Mouse (Mus musculus) common myeloid progenitor, adult 5-6 weeks (primary cell): ENCODE results near the gene Tcl1. TPM values are rescaled to one million over a fixed set of nuclear protein-coding genes. Genes with fewer than 3 reads are reported as not detected.
"Not testable (repeated sequence)": the region's sequence is repeated elsewhere in the genome, so short reads cannot be mapped to it uniquely, and the experiment has no call there.

Experiments used
- ATAC-seq: replicated peaks from 2 replicates; pipeline ENCODE4 v1.8.0; 2016; ENCODE audit warnings: low read depth, mild to moderate bottlenecking, moderate TSS enrichment, inconsistent platforms; ENCODE audit not compliant: poor library complexity, severe bottlenecking
- total RNA-seq: library from RNA; stranded (forward); fragments of 200-1000, 187-1606 nt; gene quantifications from 2 replicates; pipeline ENCODE4 v1.2.3, GENCODE M21; 2017

Gene Tcl1
- total RNA-seq, 1 experiment from 2014 or later: not detected

DNA sequence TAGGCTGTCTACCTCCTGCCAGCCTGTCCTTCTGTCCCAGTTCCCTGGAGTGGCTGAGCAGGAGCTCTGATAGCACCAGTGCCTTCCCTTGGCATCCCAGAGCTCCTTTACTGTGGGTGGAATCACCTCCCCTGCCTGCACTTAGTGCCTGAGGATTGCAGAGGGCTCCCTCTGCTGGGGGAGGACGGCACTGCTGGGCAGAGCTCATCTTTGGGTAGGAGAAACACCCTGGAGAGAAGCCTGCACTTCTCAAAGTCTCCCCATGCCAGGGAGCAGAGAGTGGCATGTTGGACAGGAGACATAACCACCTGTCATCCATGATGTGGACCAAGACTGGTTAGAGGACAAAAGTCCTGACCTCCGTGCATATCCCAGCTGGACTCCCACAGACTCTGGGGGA, 33.6 kb downstream of the Tcl1 start:
- peak; percentile 92 for ATAC-seq

DNA sequence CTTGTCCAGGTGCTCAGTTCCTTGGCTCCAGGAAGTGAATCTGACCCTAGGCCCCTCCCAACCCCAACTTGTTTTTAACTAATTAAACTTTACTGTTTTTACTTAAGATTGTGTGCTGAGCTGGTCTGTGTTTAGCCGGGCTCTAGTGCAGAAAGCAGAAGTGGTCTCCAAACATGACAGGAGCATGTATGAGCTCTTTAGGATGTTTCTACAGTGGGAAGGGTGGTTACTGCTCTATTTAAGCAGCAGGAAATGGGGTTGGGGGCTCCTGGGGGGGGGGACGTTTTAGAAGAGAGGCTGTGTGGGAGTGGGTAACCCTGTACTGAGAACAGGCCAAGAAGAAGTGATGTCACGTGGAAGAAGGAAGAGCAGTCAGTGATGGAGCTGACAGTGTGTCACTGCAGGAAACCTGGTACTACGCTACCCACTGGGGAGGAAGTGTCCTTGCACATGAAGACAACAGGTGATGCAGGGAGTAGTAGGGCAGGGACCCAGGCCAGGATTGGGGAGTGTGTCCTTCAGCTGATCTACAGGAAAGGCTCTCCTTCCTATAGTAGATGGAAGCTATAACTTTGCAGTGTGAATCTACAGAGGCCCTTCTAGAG, 41.5 kb downstream of the Tcl1 start:
- peak; percentile 78 for ATAC-seq

DNA sequence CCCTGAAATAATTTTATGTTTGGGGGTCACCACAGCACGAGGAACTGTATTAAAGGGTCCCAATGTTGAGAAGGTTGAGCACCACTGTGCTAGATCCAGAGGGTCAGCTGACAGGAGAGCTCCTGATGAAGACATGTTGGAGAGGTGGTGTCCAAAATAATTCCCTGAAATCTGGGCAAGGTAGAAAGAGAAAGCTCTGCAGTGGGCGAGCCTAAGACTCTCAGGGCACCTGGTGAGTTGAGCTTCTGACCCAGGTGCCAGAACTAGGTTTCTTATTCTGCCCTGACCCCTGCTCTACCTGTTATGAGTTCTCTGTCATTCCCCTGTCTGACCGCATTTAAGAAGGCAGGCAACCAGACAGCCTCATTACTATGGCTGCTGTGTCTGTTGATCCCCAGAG, 46.5 kb downstream of the Tcl1 start, which contains the start of gene Tcl1b5:
Gene Tcl1b5 (plus strand): TSS at position 301 of the 400 bp plus-strand sequence.
- not testable (repeated sequence) for ATAC-seq

DNA sequence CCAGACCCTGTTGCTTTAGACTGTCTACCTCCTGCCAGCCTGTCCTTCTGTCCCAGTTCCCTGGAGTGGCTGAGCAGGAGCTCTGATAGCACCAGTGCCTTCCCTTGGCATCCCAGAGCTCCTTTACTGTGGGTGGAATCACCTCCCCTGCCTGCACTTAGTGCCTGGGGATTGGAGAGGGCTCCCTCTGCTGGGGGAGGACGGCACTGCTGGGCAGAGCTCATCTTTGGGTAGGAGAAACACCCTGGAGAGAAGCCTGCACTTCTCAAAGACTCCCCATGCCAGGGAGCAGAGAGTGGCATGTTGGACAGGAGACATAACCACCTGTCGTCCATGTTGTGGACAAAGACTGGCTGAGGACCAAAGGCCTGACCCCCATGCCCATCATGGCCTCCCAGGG, 48.3 kb downstream of the Tcl1 start:
- ATAC-seq: peak; percentile 93

DNA sequence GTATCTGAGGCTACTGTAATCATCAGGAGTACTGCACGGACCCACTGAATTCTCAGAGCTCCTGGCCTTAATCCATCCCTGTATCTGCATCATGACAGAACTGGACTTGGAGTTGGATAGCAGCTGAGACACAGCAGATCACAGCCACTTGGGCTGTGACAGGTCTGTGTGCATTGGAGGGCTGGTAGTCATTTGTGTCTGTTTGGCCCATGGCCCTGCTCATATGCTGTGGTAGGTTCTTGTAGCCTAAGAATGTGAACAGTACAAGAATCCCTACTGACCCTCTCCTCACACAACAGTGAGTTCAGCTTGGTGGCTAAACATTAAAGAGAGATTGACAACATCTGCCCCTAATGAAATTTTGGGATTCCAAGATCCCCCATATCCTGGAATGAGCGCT, 49.2 kb downstream of the Tcl1 start:
- ATAC-seq: no peak

Other genes starting within 250 kb of the Tcl1 start
- gene Syne3, start 213.0 kb downstream of the Tcl1 start, total RNA-seq: 23.0 and 25.3 TPM in 2 replicates
- gene Glrx5, start 190.1 kb downstream of the Tcl1 start, total RNA-seq: 30.1 and 42.8 TPM in 2 replicates
- gene Tcl1b2, start 76.8 kb downstream of the Tcl1 start, total RNA-seq: not detected in 2 replicates
- gene Tcl1b1, start 63.1 kb downstream of the Tcl1 start, total RNA-seq: not detected in 2 replicates
- gene Tcl1b5, start 46.4 kb downstream of the Tcl1 start, total RNA-seq: not detected in 2 replicates
- gene Tcl1b3, start 31.8 kb downstream of the Tcl1 start, total RNA-seq: not detected in 2 replicates
- not detected in 2 replicates for gene Tcl1b4, start 20.8 kb downstream of the Tcl1 start, total RNA-seq
- not detected in 2 replicates for gene Tunar, start 111.1 kb upstream of the Tcl1 start, total RNA-seq
- gene D430019H16Rik, start 231.1 kb upstream of the Tcl1 start, total RNA-seq: not detected in 2 replicates